Mouse (Mus musculus): ENCODE data around the gene Dnajc22. TPM values are rescaled to one million over a fixed set of nuclear protein-coding genes. Genes with fewer than 3 reads are reported as not detected.
"Not testable (repeated sequence)": the region's sequence is repeated elsewhere in the genome, so short reads cannot be mapped to it uniquely, and the experiment has no call there.

Gene Dnajc22
- polyA plus RNA-seq, 1 experiment, result 0.53 TPM

GRCm38 (mm10) chr15:99071988-99072387 lies 21.0 kb upstream of the Dnajc22 start:
- no peak for DNase-seq
- WGBS, result 92% methylated on average over 1 of the region's 1 CpGs
- Histone ChIP-seq H3K4me1 (ENCODE audit: control insufficient read depth, insufficient read depth, low read length) (peaks cover 5% of the 10 kb centered on the region), H3K4me3 (replicated peaks; ENCODE audit: extremely low read depth, low read depth, low read length) (no peak overlapping the region)
- TF ChIP-seq CTCF (IDR thresholded peaks at IDR 0.05; ENCODE audit: insufficient read depth, low read length) (no peak), POLR2A (IDR thresholded peaks at IDR 0.05; ENCODE audit: borderline replicate concordance, extremely low read depth, low read depth, low read length) (no peak)

- TF ChIP-seq CTCF (IDR thresholded peaks at IDR 0.05; ENCODE audit: insufficient read depth, low read length) (no peak), POLR2A (IDR thresholded peaks at IDR 0.05; ENCODE audit: borderline replicate concordance, extremely low read depth, low read depth, low read length) (no peak)
- DNase-seq, result no peak
- Histone ChIP-seq H3K4me3 (replicated peaks; ENCODE audit: extremely low read depth, low read depth, low read length) (peak within 1 kb of the TSS; percentile 68), H3K4me1 (ENCODE audit: control insufficient read depth, insufficient read depth, low read length) (peaks cover 5% of the 10 kb centered on the region)
- WGBS, result 13% methylated on average over 9 of the region's 9 CpGs
Observed at GRCm38 (mm10) chr15:99074019-99074599, 18.9 kb upstream of the Dnajc22 start, which contains the start of gene Troap. Gene Troap (plus strand): TSS chr15:99074575.

GRCm38 (mm10) chr15:99074600-99075333 lies 18.2 kb upstream of the Dnajc22 start:
- peak overlapping the region; percentile 68 for H3K4me3 ChIP-seq (replicated peaks; ENCODE audit: extremely low read depth, low read depth, low read length)
- TF ChIP-seq POLR2A (IDR thresholded peaks at IDR 0.05; ENCODE audit: borderline replicate concordance, extremely low read depth, low read depth, low read length) (peak; percentile 81; the same call in 1 of the 2 replicates), CTCF (IDR thresholded peaks at IDR 0.05; ENCODE audit: insufficient read depth, low read length) (no peak)
- peaks cover 5% of the 10 kb centered on the region for H3K4me1 ChIP-seq (ENCODE audit: control insufficient read depth, insufficient read depth, low read length)
- under 1% methylated on average over 44 of the region's 44 CpGs for WGBS
- DNase-seq, result peak; percentile 98

- not testable (repeated sequence) for H3K4me1 ChIP-seq (ENCODE audit: control insufficient read depth, insufficient read depth, low read length); H3K4me3 ChIP-seq (replicated peaks; ENCODE audit: extremely low read depth, low read depth, low read length); DNase-seq
- 93% methylated on average over 3 of the region's 3 CpGs for WGBS
Observed at GRCm38 (mm10) chr15:99076011-99076410, 17.0 kb upstream of the Dnajc22 start.

- WGBS, result 67% methylated on average over 15 of the region's 15 CpGs
- Histone ChIP-seq H3K4me3 (replicated peaks; ENCODE audit: extremely low read depth, low read depth, low read length) (no peak overlapping the region), H3K4me1 (ENCODE audit: control insufficient read depth, insufficient read depth, low read length) (peaks cover 5% of the 10 kb centered on the region)
- TF ChIP-seq POLR2A (IDR thresholded peaks at IDR 0.05; ENCODE audit: borderline replicate concordance, extremely low read depth, low read depth, low read length) (no peak), CTCF (IDR thresholded peaks at IDR 0.05; ENCODE audit: insufficient read depth, low read length) (no peak)
- no peak for DNase-seq
Observed at GRCm38 (mm10) chr15:99078181-99078910, 14.6 kb upstream of the Dnajc22 start.

- TF ChIP-seq CTCF (IDR thresholded peaks at IDR 0.05; ENCODE audit: insufficient read depth, low read length), result no peak
- no peak for TF ChIP-seq POLR2A (IDR thresholded peaks at IDR 0.05; ENCODE audit: borderline replicate concordance, extremely low read depth, low read depth, low read length)
- Histone ChIP-seq H3K4me3 (replicated peaks; ENCODE audit: extremely low read depth, low read depth, low read length) (no peak overlapping the region), H3K4me1 (ENCODE audit: control insufficient read depth, insufficient read depth, low read length) (no peaks in the 10 kb centered on the region; the same call in 1 of the 2 replicates)
- DNase-seq, result no peak
- 71% methylated on average over 3 of the region's 3 CpGs for WGBS
Observed at GRCm38 (mm10) chr15:99079804-99080203, 13.2 kb upstream of the Dnajc22 start.

- no peak for TF ChIP-seq POLR2A (IDR thresholded peaks at IDR 0.05; ENCODE audit: borderline replicate concordance, extremely low read depth, low read depth, low read length)
- no peak for TF ChIP-seq CTCF (IDR thresholded peaks at IDR 0.05; ENCODE audit: insufficient read depth, low read length)
- DNase-seq, result no peak
- H3K4me3 ChIP-seq (replicated peaks; ENCODE audit: extremely low read depth, low read depth, low read length), result no peak overlapping the region
- H3K4me1 ChIP-seq (ENCODE audit: control insufficient read depth, insufficient read depth, low read length), result no peaks in the 10 kb centered on the region
- 95% methylated on average over 12 of the region's 12 CpGs for WGBS
Observed at GRCm38 (mm10) chr15:99082322-99082721, 10.6 kb upstream of the Dnajc22 start.

GRCm38 (mm10) chr15:99082840-99083239 lies 10.1 kb upstream of the Dnajc22 start:
- no peak overlapping the region for H3K4me3 ChIP-seq (replicated peaks; ENCODE audit: extremely low read depth, low read depth, low read length)
- DNase-seq, result no peak
- TF ChIP-seq POLR2A (IDR thresholded peaks at IDR 0.05; ENCODE audit: borderline replicate concordance, extremely low read depth, low read depth, low read length) (no peak), CTCF (IDR thresholded peaks at IDR 0.05; ENCODE audit: insufficient read depth, low read length) (no peak)
- 91% methylated on average over 16 of the region's 16 CpGs for WGBS
- H3K4me1 ChIP-seq (ENCODE audit: control insufficient read depth, insufficient read depth, low read length), result no peaks in the 10 kb centered on the region

GRCm38 (mm10) chr15:99083258-99083657 lies 9.7 kb upstream of the Dnajc22 start:
- TF ChIP-seq CTCF (IDR thresholded peaks at IDR 0.05; ENCODE audit: insufficient read depth, low read length), result peak; percentile 76
- no peak for TF ChIP-seq POLR2A (IDR thresholded peaks at IDR 0.05; ENCODE audit: borderline replicate concordance, extremely low read depth, low read depth, low read length)
- 63% methylated on average over 9 of the region's 9 CpGs for WGBS
- 0 out of 2 replicates have a peak, but pooled peaks cover 2% of the 10 kb centered on the region for H3K4me1 ChIP-seq (ENCODE audit: control insufficient read depth, insufficient read depth, low read length)
- H3K4me3 ChIP-seq (replicated peaks; ENCODE audit: extremely low read depth, low read depth, low read length), result no peak overlapping the region
- peak; percentile 41 for DNase-seq

Measured in lung, adult 2 months (tissue).